Mouse (Mus musculus): Measurements from ENCODE around the gene Tbc1d15. TPM values are rescaled to one million over a fixed set of nuclear protein-coding genes. Genes with fewer than 3 reads are reported as not detected.

Tbc1d15 gene
- polyA plus RNA-seq (2012) = 3.9 and 4.2 TPM in 2 replicates

DNA sequence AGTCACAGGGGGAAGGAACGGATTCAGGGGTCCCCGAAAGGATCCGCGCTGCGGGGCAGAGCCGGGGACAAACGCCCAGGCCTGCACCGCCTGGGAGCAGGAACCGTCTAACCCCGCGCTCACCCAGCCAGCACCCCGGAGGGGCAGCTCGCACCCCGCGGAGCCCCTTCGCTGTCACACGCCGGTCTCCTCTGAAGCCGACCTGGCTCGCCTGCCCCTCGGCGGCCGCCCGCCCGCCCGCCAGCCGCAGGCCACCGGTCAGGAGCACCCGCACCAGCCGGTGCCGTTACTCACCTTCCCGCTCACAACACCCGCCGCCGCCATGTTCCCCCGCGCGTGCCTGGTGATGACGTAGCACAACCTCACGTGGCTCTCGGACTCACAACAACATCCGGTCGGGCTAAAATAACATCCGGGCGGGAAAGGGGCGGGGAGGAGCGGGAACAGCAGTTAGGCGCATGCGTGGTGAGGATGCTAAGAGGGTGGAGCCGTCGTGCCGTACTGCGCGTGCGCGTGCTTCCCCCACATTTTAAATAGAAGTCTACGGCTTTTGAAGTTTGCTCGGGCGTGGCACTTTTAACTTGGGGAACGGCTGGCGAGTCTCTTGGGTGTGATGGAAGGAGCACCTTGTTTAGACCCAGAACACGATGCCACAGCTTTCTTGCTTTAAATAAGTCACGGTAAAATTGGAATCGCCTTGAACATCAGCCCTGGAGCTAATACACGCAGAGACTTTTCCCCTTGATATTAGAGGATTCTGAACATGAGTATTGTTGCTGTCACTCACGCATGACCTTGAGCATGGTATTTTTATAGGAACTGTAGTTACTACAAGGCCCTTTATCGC lies at the start of gene Tbc1d15:
Tbc1d15 (minus strand) TSS at position 380 of the 847 bp plus-strand sequence.

DNA sequence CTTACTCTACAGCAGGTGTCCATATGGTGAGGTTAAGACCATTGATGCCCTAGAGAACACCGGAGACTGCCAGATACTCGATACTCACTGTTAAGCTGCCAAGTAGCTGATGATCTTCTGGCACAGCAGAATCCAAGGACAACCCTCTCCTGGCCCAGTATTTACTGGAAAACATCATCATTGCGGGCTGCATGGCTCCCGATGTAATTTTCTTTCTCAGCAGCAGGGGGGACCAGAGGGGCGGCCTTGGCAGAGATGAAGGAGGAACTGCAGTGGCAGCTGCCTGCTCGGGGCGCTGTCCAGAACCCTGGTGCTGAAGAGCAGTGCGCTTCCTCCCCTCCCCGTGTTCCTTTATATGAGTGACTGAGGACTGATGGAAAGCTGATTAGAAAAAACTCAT lies 66.6 kb downstream of the Tbc1d15 start, which contains the start of gene Tph2:
Tph2 (minus strand) TSS at position 326 of the 400 bp plus-strand sequence.

Other genes with a start within 250 kb of the Tbc1d15 start
- not detected in 2 replicates for gene Tph2, start 66.4 kb downstream of the Tbc1d15 start, polyA plus RNA-seq (2012)
- gene Rab21, start 64.1 kb upstream of the Tbc1d15 start, polyA plus RNA-seq (2012) = 41.1 and 44.9 TPM in 2 replicates
- gene Tmem19, start 111.0 kb upstream of the Tbc1d15 start, polyA plus RNA-seq (2012) = 3.6 and 4.0 TPM in 2 replicates
- 13.2 and 14.5 TPM in 2 replicates for gene Thap2, start 133.0 kb upstream of the Tbc1d15 start, polyA plus RNA-seq (2012)
- 5.1 and 7.9 TPM in 2 replicates for gene Zfc3h1, start 133.5 kb upstream of the Tbc1d15 start, polyA plus RNA-seq (2012)

All from megakaryocyte-erythroid progenitor cell, adult 5 weeks (primary cell).